Mouse (Mus musculus) heart, embryonic 13.5 days (tissue): Measurements from ENCODE around the gene Bsdc1. TPM values are rescaled to one million over a fixed set of nuclear protein-coding genes. Genes with fewer than 3 reads are reported as not detected.

Source experiments
- ATAC-seq: fragments of 200-750 bp; cut with Nextera tagmentation; 2 replicates; pipeline ENCODE4 v1.8.0; 2017; ENCODE audit warnings: moderate TSS enrichment; ENCODE audit not compliant: insufficient number of reproducible peaks, low FRiP score, low TSS enrichment; ENCODE audit errors: extremely low read depth
- H3K27ac ChIP-seq: fragments of 300-500 bp; sonication (generic); replicated peaks from 2 replicates; pipeline ENCODE4 v1.5.1; 2015; ENCODE audit warnings: moderate library complexity, mild to moderate bottlenecking, inconsistent platforms
- H3K27me3 ChIP-seq: fragments of 300-500 bp; sonication (generic); replicated peaks from 2 replicates; pipeline ENCODE4 v1.6.1; 2015; ENCODE audit warnings: mild to moderate bottlenecking, inconsistent platforms
- H3K36me3 ChIP-seq: fragments of 300-500 bp; sonication (generic); 2 replicates; pipeline ENCODE4 v1.6.1; 2015; ENCODE audit warnings: mild to moderate bottlenecking, inconsistent platforms
- H3K4me1 ChIP-seq: fragments of 300-500 bp; sonication (generic); 2 replicates; pipeline ENCODE4 v1.6.1; 2015; ENCODE audit warnings: inconsistent platforms
- H3K4me2 ChIP-seq: fragments of 300-500 bp; sonication (generic); 2 replicates; pipeline ENCODE4 v1.6.1; 2015; ENCODE audit warnings: inconsistent platforms, mild to moderate bottlenecking, moderate library complexity
- H3K4me3 ChIP-seq: fragments of 300-500 bp; sonication (generic); 2 replicates; pipeline ENCODE4 v1.5.1; 2015; ENCODE audit warnings: moderate library complexity, mild to moderate bottlenecking, inconsistent platforms
- H3K9ac ChIP-seq: fragments of 300-500 bp; sonication (generic); 2 replicates; pipeline ENCODE4 v1.6.1; 2015; ENCODE audit warnings: inconsistent platforms, mild to moderate bottlenecking, moderate library complexity
- H3K9me3 ChIP-seq: fragments of 300-500 bp; sonication (generic); 2 replicates; pipeline ENCODE4 v1.6.1; 2016; ENCODE audit warnings: inconsistent platforms
- WGBS: fragments of 180-500 bp; shearing (Covaris S2); methylation state at CpG from one replicate; pipeline ENCODE4 v1.1.7; 2015; ENCODE audit warnings: mixed read lengths; 5-methylcytosine and 5-hydroxymethylcytosine counted together
- polyA plus RNA-seq: library from polyadenylated mRNA; unstranded; fragments of >200 nt; fragmentation: Nextera tagmentation; extraction: Ambion mirVana; gene quantifications from 2 replicates; pipeline ENCODE4 v1.2.1, GENCODE M21; 2015

The Bsdc1 gene
- polyA plus RNA-seq, 1 experiment from 2014 or later: 25.4 TPM

DNA sequence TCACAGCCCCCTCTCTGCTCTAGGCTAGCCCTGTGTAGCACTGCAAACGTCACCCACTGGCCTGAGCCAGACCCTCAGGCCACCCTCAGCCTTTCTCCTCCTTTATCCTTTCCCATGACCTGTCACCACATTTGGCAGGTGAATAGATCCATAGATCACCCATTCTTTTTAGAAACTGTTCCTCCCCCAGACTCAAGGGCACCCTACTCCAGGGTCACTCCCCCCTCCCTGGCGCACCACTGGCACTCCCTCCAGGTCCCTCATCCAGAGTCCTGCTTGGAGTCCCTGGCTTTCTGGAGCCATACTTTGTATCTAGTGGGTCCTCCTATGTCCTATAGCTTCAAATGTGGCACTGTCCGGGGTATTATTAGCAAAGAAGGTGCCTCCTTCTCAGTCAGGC lies 44.1 kb downstream of the Bsdc1 start:
- WGBS: 80% methylated on average over 3 of the region's 3 CpGs
- Histone ChIP-seq H3K27me3 (no peaks in the 10 kb centered on the region), H3K4me2 (no peak overlapping the region), H3K36me3 (no peaks in the 10 kb centered on the region), H3K4me3 (no peak overlapping the region), H3K4me1 (peaks cover 56% of the 10 kb centered on the region), H3K9me3 (no peaks in the 10 kb centered on the region), H3K27ac (no peak overlapping the region), H3K9ac (no peak overlapping the region)
- no peak for ATAC-seq

DNA sequence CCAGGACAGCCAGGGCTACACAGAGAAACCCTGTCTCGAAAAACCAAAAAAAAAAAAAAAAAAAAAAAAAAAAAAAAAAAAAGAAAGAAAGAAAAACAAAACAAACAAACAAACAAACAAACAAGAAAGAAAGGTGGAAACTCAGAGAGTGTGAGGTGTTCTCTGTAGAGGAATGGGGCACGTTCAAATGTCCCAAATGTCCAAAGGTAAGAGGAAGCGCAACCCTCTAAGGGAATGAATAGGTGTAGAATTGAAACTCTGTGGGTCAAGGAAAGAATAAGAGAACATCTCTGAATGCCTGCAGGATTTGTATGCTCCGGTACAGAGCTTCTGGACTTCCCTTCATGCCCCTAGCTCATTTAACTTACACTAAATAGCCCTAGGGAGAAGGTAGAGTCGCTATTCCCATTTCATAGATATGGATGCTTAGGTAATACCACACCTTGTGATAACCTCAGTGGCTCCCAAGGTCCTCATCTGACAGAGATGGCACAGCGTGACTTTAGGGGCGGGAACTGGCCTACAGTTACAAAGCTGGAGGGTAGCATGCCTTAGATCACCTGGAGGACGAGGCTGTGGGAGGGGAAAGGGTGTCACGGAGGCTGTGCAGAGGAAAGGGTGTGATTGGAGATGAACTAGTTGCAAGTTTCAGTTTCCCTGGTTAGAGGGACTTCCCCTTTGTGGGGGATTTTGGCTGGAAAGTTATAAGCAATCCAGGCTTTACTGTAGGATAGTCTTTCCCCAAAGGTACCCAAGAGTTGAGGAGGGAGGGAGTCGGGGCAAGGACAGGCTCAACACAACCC lies 46.3 kb downstream of the Bsdc1 start:
- 52% methylated on average over 10 of the region's 10 CpGs for WGBS
- peak overlapping the region; percentile 36; the same call in 1 of the 2 replicates for H3K27ac ChIP-seq
- no peaks in the 10 kb centered on the region for H3K36me3 ChIP-seq
- H3K9ac ChIP-seq: peak overlapping the region; percentile 28; the same call in 1 of the 2 replicates
- H3K4me2 ChIP-seq: peak overlapping the region; percentile 9; the same call in 1 of the 2 replicates
- peaks cover 59% of the 10 kb centered on the region for H3K4me1 ChIP-seq
- no peaks in the 10 kb centered on the region for H3K27me3 ChIP-seq
- no peak for ATAC-seq
- no peak overlapping the region for H3K4me3 ChIP-seq
- no peaks in the 10 kb centered on the region for H3K9me3 ChIP-seq

DNA sequence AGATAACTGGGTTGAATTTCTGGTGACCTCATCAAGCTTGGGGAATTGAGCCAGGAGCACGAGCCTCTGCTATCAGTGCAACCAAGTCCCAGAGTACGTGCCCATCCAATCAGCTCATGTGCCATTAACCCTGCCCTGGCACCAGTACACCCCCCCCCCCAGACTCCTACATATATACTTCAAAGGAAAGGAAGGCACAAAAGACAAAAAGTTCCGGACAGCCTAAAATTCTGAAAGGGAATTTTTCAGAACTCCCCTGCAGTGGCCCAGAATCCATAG lies 46.8 kb downstream of the Bsdc1 start:
- Histone ChIP-seq H3K36me3 (no peaks in the 10 kb centered on the region), H3K9ac (peak overlapping the region; percentile 28), H3K27me3 (no peaks in the 10 kb centered on the region), H3K4me1 (peaks cover 58% of the 10 kb centered on the region), H3K27ac (peak overlapping the region; percentile 53), H3K9me3 (no peaks in the 10 kb centered on the region), H3K4me3 (no peak overlapping the region), H3K4me2 (peak overlapping the region; percentile 9; the same call in 1 of the 2 replicates)
- WGBS: 29% methylated on average over 3 of the region's 3 CpGs
- no peak; the same call in 1 of the 2 replicates for ATAC-seq

GRCm38 (mm10) chr4:129508834-129509600 lies 47.6 kb downstream of the Bsdc1 start:
- H3K27me3 ChIP-seq: no peaks in the 10 kb centered on the region
- no peaks in the 10 kb centered on the region for H3K9me3 ChIP-seq
- 63% methylated on average over 15 of the region's 15 CpGs for WGBS
- no peaks in the 10 kb centered on the region for H3K36me3 ChIP-seq
- no peak overlapping the region for H3K4me3 ChIP-seq
- no peak overlapping the region for H3K27ac ChIP-seq
- H3K9ac ChIP-seq: 0 out of 2 replicates have a peak overlapping the region, but pooled peaks have one; percentile 13
- H3K4me2 ChIP-seq: no peak overlapping the region
- peaks cover 51% of the 10 kb centered on the region for H3K4me1 ChIP-seq
- no peak for ATAC-seq

GRCm38 (mm10) chr4:129509650-129510049 lies 48.3 kb downstream of the Bsdc1 start:
- Histone ChIP-seq H3K4me3 (no peak overlapping the region), H3K4me2 (no peak overlapping the region), H3K9ac (0 out of 2 replicates have a peak overlapping the region, but pooled peaks have one; percentile 10), H3K27ac (no peak overlapping the region), H3K27me3 (no peaks in the 10 kb centered on the region), H3K9me3 (no peaks in the 10 kb centered on the region), H3K36me3 (no peaks in the 10 kb centered on the region), H3K4me1 (peaks cover 45% of the 10 kb centered on the region)
- WGBS: 55% methylated on average over 3 of the region's 3 CpGs
- no peak for ATAC-seq

DNA sequence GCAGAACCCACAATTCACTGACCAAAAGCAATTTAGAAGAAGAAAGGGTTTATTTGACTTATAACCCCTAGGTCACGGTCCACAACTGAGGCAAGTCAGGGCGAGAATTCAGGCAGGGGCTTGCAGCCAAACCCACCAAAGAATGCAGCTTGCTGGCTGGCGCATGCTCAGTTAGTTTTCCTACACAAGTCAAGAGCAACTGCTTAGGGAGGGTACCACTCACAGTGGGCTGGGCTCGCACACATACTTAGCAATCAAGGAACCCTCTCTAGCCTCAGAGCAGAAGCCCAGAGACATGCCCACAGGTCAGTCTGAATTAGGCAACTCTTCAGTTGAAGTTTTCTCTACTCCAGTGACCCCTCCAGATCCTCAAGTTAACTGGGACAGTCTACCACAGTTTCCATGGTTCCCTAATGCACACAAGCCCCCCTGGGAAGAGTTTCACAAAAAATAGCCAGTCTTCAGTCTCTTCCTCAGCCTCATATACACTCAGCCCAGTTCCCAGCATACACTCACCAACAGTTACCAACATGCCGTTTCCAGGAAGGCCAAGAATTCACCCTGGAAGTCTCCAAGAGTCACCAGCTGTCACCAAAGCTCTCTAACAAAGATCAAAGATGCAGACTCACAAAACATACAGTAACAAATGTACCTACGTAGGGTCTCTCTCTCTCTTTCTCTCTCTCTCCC lies 49.5 kb downstream of the Bsdc1 start:
- Histone ChIP-seq H3K4me3 (no peak overlapping the region), H3K9me3 (no peaks in the 10 kb centered on the region), H3K4me2 (no peak overlapping the region), H3K4me1 (peaks cover 57% of the 10 kb centered on the region), H3K9ac (no peak overlapping the region), H3K27ac (0 out of 2 replicates have a peak overlapping the region, but pooled peaks have one; percentile 5), H3K36me3 (peaks cover 12% of the 10 kb centered on the region), H3K27me3 (no peaks in the 10 kb centered on the region)
- 64% methylated on average over 6 of the region's 6 CpGs for WGBS
- ATAC-seq: no peak

DNA sequence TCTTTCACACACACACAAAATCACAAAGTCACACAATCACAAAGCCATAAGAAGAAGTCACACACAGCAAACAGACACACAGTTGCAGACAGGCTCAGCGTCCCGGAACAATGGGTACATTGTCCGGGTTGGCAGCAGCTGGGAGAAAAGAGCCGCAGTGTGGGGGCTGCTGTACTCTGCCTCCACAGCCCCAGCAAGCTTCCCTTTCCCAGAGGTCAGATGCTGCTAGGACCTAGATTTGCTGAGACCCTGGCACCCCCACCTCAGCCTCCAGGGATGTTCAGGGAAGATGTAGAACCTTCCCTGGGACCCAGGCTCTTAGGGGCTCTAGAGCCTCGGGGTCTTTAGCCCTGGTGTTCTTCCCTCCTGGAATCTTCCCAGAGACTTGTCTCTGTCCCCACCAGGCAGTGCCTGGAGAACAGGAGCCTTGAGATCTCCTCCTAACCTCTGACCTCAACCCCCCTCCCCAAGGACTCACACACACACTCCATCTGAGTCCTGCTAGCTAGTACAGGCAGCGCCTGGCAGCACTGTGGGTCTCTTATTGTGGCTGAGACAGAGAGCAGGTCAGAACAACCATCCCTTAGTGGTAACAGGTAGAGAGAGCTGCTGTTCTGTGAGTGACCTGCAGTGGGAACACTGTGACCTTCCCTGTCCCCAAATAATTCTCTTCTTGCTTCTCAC lies 50.2 kb downstream of the Bsdc1 start:
- Histone ChIP-seq H3K4me2 (no peak overlapping the region), H3K27me3 (no peaks in the 10 kb centered on the region), H3K36me3 (peaks cover 18% of the 10 kb centered on the region), H3K4me1 (peaks cover 60% of the 10 kb centered on the region), H3K4me3 (no peak overlapping the region), H3K9me3 (no peaks in the 10 kb centered on the region), H3K27ac (peak overlapping the region; percentile 5; the same call in 1 of the 2 replicates), H3K9ac (0 out of 2 replicates have a peak overlapping the region, but pooled peaks have one; percentile 13)
- no peak for ATAC-seq
- 61% methylated on average over 6 of the region's 6 CpGs for WGBS

DNA sequence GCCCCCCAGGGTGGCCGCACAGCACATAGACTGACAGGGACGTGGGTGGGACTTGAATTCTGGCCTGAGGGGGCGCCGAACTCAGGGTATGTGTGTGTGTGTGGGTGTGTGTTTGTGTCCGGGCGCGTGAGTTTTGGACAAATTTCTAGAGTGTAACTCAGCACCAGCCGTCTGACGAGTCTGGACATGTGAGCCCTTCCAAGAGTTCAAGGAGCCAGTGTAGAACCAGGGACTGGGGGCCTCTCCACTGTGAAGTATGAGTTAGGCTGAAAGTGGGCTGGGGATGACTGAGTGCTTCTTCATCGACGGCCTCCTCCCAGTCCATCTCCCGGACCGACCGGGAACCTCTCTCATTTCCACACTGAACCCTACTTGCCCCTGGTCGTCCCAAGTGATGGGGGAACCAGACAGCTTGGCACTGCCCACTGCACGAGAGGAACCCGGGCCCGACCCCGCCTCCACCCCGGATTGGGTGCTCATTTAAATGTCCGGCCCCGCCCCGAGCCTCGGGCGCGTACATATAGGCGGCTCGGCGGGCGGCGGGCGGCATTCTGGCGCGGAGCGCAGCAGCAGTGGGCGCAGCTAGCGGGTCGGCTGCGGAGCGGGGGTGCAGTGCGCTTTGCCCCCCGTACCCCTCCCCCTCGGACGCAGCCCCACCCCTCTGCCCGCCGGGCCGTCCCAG lies 51.8 kb downstream of the Bsdc1 start, which contains the start of gene Marcksl1:
Gene Marcksl1 (plus strand): TSS at position 496 of the 682 bp plus-strand sequence.
- Histone ChIP-seq H3K4me2 (peak within 1 kb of the TSS; percentile 71), H3K4me3 (peak within 1 kb of the TSS; percentile 99), H3K36me3 (peaks cover 35% of the 10 kb centered on the region), H3K27ac (peak within 1 kb of the TSS; percentile 95), H3K4me1 (peaks cover 57% of the 10 kb centered on the region), H3K9ac (peak within 1 kb of the TSS; percentile 100), H3K27me3 (no peaks in the 10 kb centered on the region), H3K9me3 (no peaks in the 10 kb centered on the region)
- ATAC-seq: peak; percentile 74; the same call in 1 of the 2 replicates
- 4% methylated on average over 47 of the region's 47 CpGs for WGBS

DNA sequence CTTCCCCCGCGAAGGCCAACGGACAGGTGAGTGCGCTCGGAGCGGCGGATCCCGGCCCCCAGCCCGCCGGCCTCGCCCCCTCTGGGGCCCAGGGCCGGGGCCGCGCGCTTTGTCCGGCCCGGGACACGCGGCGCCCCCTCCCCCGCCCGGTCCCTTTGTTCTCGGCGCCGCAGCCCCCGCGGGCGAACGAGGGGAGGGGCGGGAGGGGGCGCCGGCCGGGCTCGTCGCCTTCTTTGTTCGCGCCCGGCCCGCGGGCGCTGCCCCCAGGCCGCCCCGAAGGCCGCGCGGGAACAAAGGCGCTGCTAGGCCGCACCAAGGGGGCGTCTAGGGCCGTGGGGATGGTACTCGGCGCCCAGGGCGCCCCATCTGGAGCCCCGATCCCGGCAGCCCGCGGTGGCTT lies 52.5 kb downstream of the Bsdc1 start:
- Histone ChIP-seq H3K4me2 (peak overlapping the region; percentile 71), H3K27me3 (no peaks in the 10 kb centered on the region), H3K27ac (peak overlapping the region; percentile 95), H3K9ac (peak overlapping the region; percentile 100), H3K36me3 (peaks cover 41% of the 10 kb centered on the region), H3K4me1 (peaks cover 51% of the 10 kb centered on the region), H3K4me3 (peak overlapping the region; percentile 99), H3K9me3 (no peaks in the 10 kb centered on the region)
- ATAC-seq: peak; percentile 20; the same call in 1 of the 2 replicates
- WGBS: under 1% methylated on average over 37 of the region's 57 CpGs

GRCm38 (mm10) chr4:129514300-129514898 lies 53.0 kb downstream of the Bsdc1 start:
- no peaks in the 10 kb centered on the region for H3K9me3 ChIP-seq
- peak overlapping the region; percentile 95 for H3K27ac ChIP-seq
- under 1% methylated on average over 35 of the region's 35 CpGs for WGBS
- H3K9ac ChIP-seq: peak overlapping the region; percentile 100
- peak overlapping the region; percentile 99 for H3K4me3 ChIP-seq
- ATAC-seq: 0 out of 2 replicates have a peak, but pooled peaks have one; percentile 32
- H3K4me1 ChIP-seq: peaks cover 46% of the 10 kb centered on the region
- H3K27me3 ChIP-seq: no peaks in the 10 kb centered on the region
- H3K4me2 ChIP-seq: peak overlapping the region; percentile 71
- peaks cover 46% of the 10 kb centered on the region for H3K36me3 ChIP-seq
